Comparison of ENCODE assay signal across 10 mouse cellular contexts in genomic region chr1:87258484-87258883, GRCm38 (mm10). TPM values are rescaled to one million over a fixed set of nuclear protein-coding genes. Genes with fewer than 3 reads are reported as not detected.
DNase-seq lines count a peak whose midpoint lies in the region; ATAC-seq lines count a peak whose summit lies in the region.
"Had no signal": no experiment of that assay in that cellular context is flagged by ENCODE, and none has a peak within 500 bp of the region (broad histone marks: within the 10 kb centered on the region; RNA-seq: fewer than 3 reads in every experiment).

No protein-coding gene starts in this region.

- no peak overlapping the region for H3K27ac ChIP-seq in kidney, embryonic 14.5 days (ENCODE audit: low read depth, low read length)
- H3K27ac ChIP-seq: hindbrain, embryonic 15.5 days had no signal

- H3K4me2 ChIP-seq in kidney, embryonic 14.5 days (replicated peaks; ENCODE audit: low read depth, low read length): no peak overlapping the region
- H3K4me2 ChIP-seq: hindbrain, embryonic 15.5 days had no signal

- ATAC-seq in kidney, embryonic 14.5 days (ENCODE audit: low FRiP score, low TSS enrichment): no peak

- no peak overlapping the region for H3K4me3 ChIP-seq in kidney, embryonic 14.5 days (ENCODE audit: low read length)
- H3K4me3 ChIP-seq: hindbrain, embryonic 15.5 days had no signal

- H3K4me1 ChIP-seq in kidney, embryonic 14.5 days (ENCODE audit: control insufficient read depth, insufficient read depth, low read length): no peaks in the 10 kb centered on the region

- no peaks in the 10 kb centered on the region for H3K36me3 ChIP-seq in kidney, embryonic 14.5 days (ENCODE audit: control insufficient read depth, insufficient read depth, low read length)
- H3K36me3 ChIP-seq: hindbrain, embryonic 15.5 days had no signal

- H3K9ac ChIP-seq in kidney, embryonic 14.5 days (ENCODE audit: low read depth, low read length): no peak overlapping the region
- H3K9ac ChIP-seq: hindbrain, embryonic 15.5 days had no signal

- peaks cover 34% of the 10 kb centered on the region for H3K27me3 ChIP-seq in kidney, embryonic 14.5 days (ENCODE audit: control insufficient read depth, insufficient read depth, low read length)

- no peaks in the 10 kb centered on the region for H3K9me3 ChIP-seq in kidney, embryonic 14.5 days (ENCODE audit: control insufficient read depth, low read length)
- H3K9me3 ChIP-seq: hindbrain, embryonic 15.5 days had no signal

- peak; percentile 71 for DNase-seq in kidney, adult 11 months
- peak; percentile 93 for DNase-seq in Muller cell, postnatal 12 days (ENCODE audit: inconsistent ontology term)
- peak; percentile 75 to 79 for DNase-seq in adrenal gland, postnatal 36 days
- peak; percentile 55 to 72 for DNase-seq in kidney, adult 8-10 months
- DNase-seq in urinary bladder, postnatal 4 days (ENCODE audit: low spot score in 2 of 2): no peak
- no peak for DNase-seq in thymus, postnatal 36 days
- no peak for DNase-seq in urinary bladder, adult 2 months (ENCODE audit: low spot score)
- DNase-seq: lung, adult 18-20 months had no signal

- 11% methylated on average over 14 of the region's 14 CpGs for WGBS in kidney, embryonic 14.5 days

RNA-seq across cellular contexts. Expression of gene Efhd1, which starts 5.7 kb away (rescaled TPM):
- polyA plus RNA-seq in kidney, embryonic 14.5 days (2014; fragmentation: Nextera tagmentation; extraction: Ambion mirVana): 2.6 and 3.6 TPM in 2 replicates
- 100 to 1,000 TPM; 317 to 479 TPM for total RNA-seq in adrenal gland, postnatal 36 days (2021)
- polyA plus RNA-seq in urinary bladder, adult 2 months (2012; rRNA removed): 4.9 TPM in 2 replicates

RNA-seq across cellular contexts. Expression of gene Eif4e2, which starts 44.8 kb away (rescaled TPM):
- polyA plus RNA-seq in kidney, embryonic 14.5 days (2014; fragmentation: Nextera tagmentation; extraction: Ambion mirVana): 122 and 150 TPM in 2 replicates
- total RNA-seq in adrenal gland, postnatal 36 days (2021): 10 to 100 TPM; 86.8 to 90.0 TPM
- 69.5 and 72.5 TPM in 2 replicates for polyA plus RNA-seq in urinary bladder, adult 2 months (2012; rRNA removed)

RNA-seq across cellular contexts. Expression of gene Chrng, which starts 54.0 kb away (rescaled TPM):
- 0.30 and 0.34 TPM in 2 replicates for polyA plus RNA-seq in kidney, embryonic 14.5 days (2014; fragmentation: Nextera tagmentation; extraction: Ambion mirVana)
- not detected for total RNA-seq in adrenal gland, postnatal 36 days (2021)
- not detected in 2 replicates for polyA plus RNA-seq in urinary bladder, adult 2 months (2012; rRNA removed)

Comparison
In these comparisons a context has a peak if more than half of its experiments do, and no peak if none do; other contexts are left out.
1. DNase-seq: peak in kidney, adult 11 months (single experiment), Muller cell, postnatal 12 days (single experiment), adrenal gland, postnatal 36 days (2 of 2) and kidney, adult 8-10 months (2 of 2); none in urinary bladder, postnatal 4 days (0 of 2), thymus, postnatal 36 days (0 of 2) and urinary bladder, adult 2 months (single experiment).